Mouse (Mus musculus): ENCODE results near the gene H2afy2. TPM values are rescaled to one million over a fixed set of nuclear protein-coding genes. Genes with fewer than 3 reads are reported as not detected.

The H2afy2 gene
- polyA plus RNA-seq, 1 experiment from 2014 or later = 235 TPM

- ATAC-seq (ENCODE audit: low FRiP score) = no peak
Measured at GRCm38 (mm10) chr10:61765558-61765957, 18.4 kb downstream of the H2afy2 start.

GRCm38 (mm10) chr10:61764689-61765088 lies 19.3 kb downstream of the H2afy2 start:
- no peak overlapping the region for H3K9ac ChIP-seq (ENCODE audit: low read depth, low read length)
- H3K27me3 ChIP-seq (ENCODE audit: control insufficient read depth, insufficient read depth, low read length) = peaks cover 4% of the 10 kb centered on the region; the same call in 1 of the 2 replicates
- H3K36me3 ChIP-seq (ENCODE audit: control insufficient read depth, insufficient read depth, low read length) = no peaks in the 10 kb centered on the region
- no peaks in the 10 kb centered on the region for H3K9me3 ChIP-seq (ENCODE audit: control insufficient read depth, low read length)
- no peak overlapping the region for H3K27ac ChIP-seq (ENCODE audit: low read depth, low read length)
- H3K4me2 ChIP-seq (replicated peaks; ENCODE audit: low read depth, low read length) = no peak overlapping the region
- H3K4me1 ChIP-seq (replicated peaks; ENCODE audit: control insufficient read depth, insufficient read depth, low read length) = no peaks in the 10 kb centered on the region; the same call in 1 of the 2 replicates
- 75% methylated on average over 8 of the region's 8 CpGs for WGBS
- ATAC-seq (ENCODE audit: low FRiP score) (no peak), DNase-seq (ENCODE audit: low spot score) (no peak)
- H3K4me3 ChIP-seq (ENCODE audit: low read depth, low read length) = no peak overlapping the region

More at GRCm38 (mm10) chr10:61765558-61765957, 18.4 kb downstream of the H2afy2 start:
- Histone ChIP-seq H3K4me3 (ENCODE audit: low read depth, low read length) (no peak overlapping the region), H3K4me1 (replicated peaks; ENCODE audit: control insufficient read depth, insufficient read depth, low read length) (no peaks in the 10 kb centered on the region; the same call in 1 of the 2 replicates), H3K27ac (ENCODE audit: low read depth, low read length) (no peak overlapping the region), H3K4me2 (replicated peaks; ENCODE audit: low read depth, low read length) (no peak overlapping the region), H3K27me3 (ENCODE audit: control insufficient read depth, insufficient read depth, low read length) (peaks cover 4% of the 10 kb centered on the region; the same call in 1 of the 2 replicates), H3K9me3 (ENCODE audit: control insufficient read depth, low read length) (no peaks in the 10 kb centered on the region), H3K9ac (ENCODE audit: low read depth, low read length) (no peak overlapping the region), H3K36me3 (ENCODE audit: control insufficient read depth, insufficient read depth, low read length) (no peaks in the 10 kb centered on the region)
- 35% methylated on average over 5 of the region's 5 CpGs for WGBS
- peak; percentile 68 for DNase-seq (ENCODE audit: low spot score)

GRCm38 (mm10) chr10:61759869-61760268 lies 24.1 kb downstream of the H2afy2 start:
- Histone ChIP-seq H3K9me3 (ENCODE audit: control insufficient read depth, low read length) (no peaks in the 10 kb centered on the region), H3K4me1 (replicated peaks; ENCODE audit: control insufficient read depth, insufficient read depth, low read length) (no peaks in the 10 kb centered on the region), H3K9ac (ENCODE audit: low read depth, low read length) (no peak overlapping the region), H3K27me3 (ENCODE audit: control insufficient read depth, insufficient read depth, low read length) (no peaks in the 10 kb centered on the region), H3K4me2 (replicated peaks; ENCODE audit: low read depth, low read length) (no peak overlapping the region), H3K36me3 (ENCODE audit: control insufficient read depth, insufficient read depth, low read length) (peaks cover 7% of the 10 kb centered on the region; the same call in 1 of the 2 replicates), H3K27ac (ENCODE audit: low read depth, low read length) (no peak overlapping the region), H3K4me3 (ENCODE audit: low read depth, low read length) (no peak overlapping the region)
- ATAC-seq (ENCODE audit: low FRiP score) (no peak), DNase-seq (ENCODE audit: low spot score) (no peak)
- WGBS = 63% methylated on average over 6 of the region's 6 CpGs

- DNase-seq (ENCODE audit: low spot score) = no peak
- Histone ChIP-seq H3K4me1 (replicated peaks; ENCODE audit: control insufficient read depth, insufficient read depth, low read length) (no peaks in the 10 kb centered on the region), H3K36me3 (ENCODE audit: control insufficient read depth, insufficient read depth, low read length) (peaks cover 8% of the 10 kb centered on the region; the same call in 1 of the 2 replicates), H3K4me3 (ENCODE audit: low read depth, low read length) (no peak overlapping the region), H3K27me3 (ENCODE audit: control insufficient read depth, insufficient read depth, low read length) (no peaks in the 10 kb centered on the region), H3K27ac (ENCODE audit: low read depth, low read length) (no peak overlapping the region), H3K9me3 (ENCODE audit: control insufficient read depth, low read length) (no peaks in the 10 kb centered on the region), H3K4me2 (replicated peaks; ENCODE audit: low read depth, low read length) (no peak overlapping the region), H3K9ac (ENCODE audit: low read depth, low read length) (no peak overlapping the region)
- WGBS = 94% methylated on average over 2 of the region's 2 CpGs
- no peak for ATAC-seq (ENCODE audit: low FRiP score)
Measured at GRCm38 (mm10) chr10:61758904-61759303, 25.0 kb downstream of the H2afy2 start.

GRCm38 (mm10) chr10:61757022-61757421 lies 26.9 kb downstream of the H2afy2 start:
- DNase-seq (ENCODE audit: low spot score) = no peak
- Histone ChIP-seq H3K36me3 (ENCODE audit: control insufficient read depth, insufficient read depth, low read length) (peaks cover 11% of the 10 kb centered on the region; the same call in 1 of the 2 replicates), H3K9ac (ENCODE audit: low read depth, low read length) (no peak overlapping the region), H3K27me3 (ENCODE audit: control insufficient read depth, insufficient read depth, low read length) (no peaks in the 10 kb centered on the region), H3K9me3 (ENCODE audit: control insufficient read depth, low read length) (no peaks in the 10 kb centered on the region), H3K4me1 (replicated peaks; ENCODE audit: control insufficient read depth, insufficient read depth, low read length) (no peaks in the 10 kb centered on the region), H3K4me2 (replicated peaks; ENCODE audit: low read depth, low read length) (no peak overlapping the region), H3K27ac (ENCODE audit: low read depth, low read length) (no peak overlapping the region), H3K4me3 (ENCODE audit: low read depth, low read length) (no peak overlapping the region)
- ATAC-seq (ENCODE audit: low FRiP score) = no peak
- WGBS = 91% methylated on average over 14 of the region's 14 CpGs

GRCm38 (mm10) chr10:61753071-61753470 lies 30.9 kb downstream of the H2afy2 start:
- H3K4me3 ChIP-seq (ENCODE audit: low read depth, low read length) = no peak overlapping the region
- H3K9ac ChIP-seq (ENCODE audit: low read depth, low read length) = no peak overlapping the region
- ATAC-seq (ENCODE audit: low FRiP score) = no peak
- no peak overlapping the region for H3K4me2 ChIP-seq (replicated peaks; ENCODE audit: low read depth, low read length)
- H3K27ac ChIP-seq (ENCODE audit: low read depth, low read length) = no peak overlapping the region
- 97% methylated on average over 23 of the region's 23 CpGs for WGBS
- no peaks in the 10 kb centered on the region for H3K9me3 ChIP-seq (ENCODE audit: control insufficient read depth, low read length)
- no peak for DNase-seq (ENCODE audit: low spot score)
- no peaks in the 10 kb centered on the region for H3K27me3 ChIP-seq (ENCODE audit: control insufficient read depth, insufficient read depth, low read length)
- H3K4me1 ChIP-seq (replicated peaks; ENCODE audit: control insufficient read depth, insufficient read depth, low read length) = no peaks in the 10 kb centered on the region
- H3K36me3 ChIP-seq (ENCODE audit: control insufficient read depth, insufficient read depth, low read length) = peaks cover 11% of the 10 kb centered on the region

- no peak overlapping the region for H3K9ac ChIP-seq (ENCODE audit: low read depth, low read length)
- no peak for ATAC-seq (ENCODE audit: low FRiP score)
- H3K27ac ChIP-seq (ENCODE audit: low read depth, low read length) = no peak overlapping the region
- WGBS = 88% methylated on average over 20 of the region's 20 CpGs
- no peaks in the 10 kb centered on the region for H3K9me3 ChIP-seq (ENCODE audit: control insufficient read depth, low read length)
- H3K27me3 ChIP-seq (ENCODE audit: control insufficient read depth, insufficient read depth, low read length) = no peaks in the 10 kb centered on the region
- no peaks in the 10 kb centered on the region for H3K4me1 ChIP-seq (replicated peaks; ENCODE audit: control insufficient read depth, insufficient read depth, low read length)
- H3K4me3 ChIP-seq (ENCODE audit: low read depth, low read length) = no peak overlapping the region
- no peak for DNase-seq (ENCODE audit: low spot score)
- H3K36me3 ChIP-seq (ENCODE audit: control insufficient read depth, insufficient read depth, low read length) = peaks cover 20% of the 10 kb centered on the region
- no peak overlapping the region for H3K4me2 ChIP-seq (replicated peaks; ENCODE audit: low read depth, low read length)
Measured at GRCm38 (mm10) chr10:61751534-61752219, 32.3 kb downstream of the H2afy2 start.

GRCm38 (mm10) chr10:61750014-61750413 lies 33.9 kb downstream of the H2afy2 start:
- Histone ChIP-seq H3K4me2 (replicated peaks; ENCODE audit: low read depth, low read length) (no peak overlapping the region), H3K9me3 (ENCODE audit: control insufficient read depth, low read length) (no peaks in the 10 kb centered on the region), H3K4me1 (replicated peaks; ENCODE audit: control insufficient read depth, insufficient read depth, low read length) (no peaks in the 10 kb centered on the region), H3K4me3 (ENCODE audit: low read depth, low read length) (no peak overlapping the region), H3K36me3 (ENCODE audit: control insufficient read depth, insufficient read depth, low read length) (peaks cover 33% of the 10 kb centered on the region), H3K27ac (ENCODE audit: low read depth, low read length) (no peak overlapping the region), H3K27me3 (ENCODE audit: control insufficient read depth, insufficient read depth, low read length) (no peaks in the 10 kb centered on the region), H3K9ac (ENCODE audit: low read depth, low read length) (no peak overlapping the region)
- 79% methylated on average over 9 of the region's 9 CpGs for WGBS
- DNase-seq (ENCODE audit: low spot score) = no peak
- peak; percentile 38; the same call in 1 of the 2 replicates for ATAC-seq (ENCODE audit: low FRiP score)

- Histone ChIP-seq H3K9ac (ENCODE audit: low read depth, low read length) (no peak overlapping the region), H3K4me1 (replicated peaks; ENCODE audit: control insufficient read depth, insufficient read depth, low read length) (no peaks in the 10 kb centered on the region), H3K4me3 (ENCODE audit: low read depth, low read length) (no peak overlapping the region), H3K9me3 (ENCODE audit: control insufficient read depth, low read length) (no peaks in the 10 kb centered on the region), H3K4me2 (replicated peaks; ENCODE audit: low read depth, low read length) (no peak overlapping the region), H3K36me3 (ENCODE audit: control insufficient read depth, insufficient read depth, low read length) (peaks cover 38% of the 10 kb centered on the region), H3K27me3 (ENCODE audit: control insufficient read depth, insufficient read depth, low read length) (no peaks in the 10 kb centered on the region), H3K27ac (ENCODE audit: low read depth, low read length) (no peak overlapping the region)
- no peak for ATAC-seq (ENCODE audit: low FRiP score)
- 92% methylated on average over 13 of the region's 13 CpGs for WGBS
- no peak for DNase-seq (ENCODE audit: low spot score)
Measured at GRCm38 (mm10) chr10:61747302-61747701, 36.6 kb downstream of the H2afy2 start.
